Mouse (Mus musculus) stomach, embryonic 16.5 days (tissue): ENCODE data around the gene Mrps26. TPM values are rescaled to one million over a fixed set of nuclear protein-coding genes. Genes with fewer than 3 reads are reported as not detected.

Experiments used
- ATAC-seq: fragments of 200-750 bp; cut with Nextera tagmentation; 2 replicates; pipeline ENCODE4 v1.8.0; 2017; ENCODE audit warnings: moderate number of reproducible peaks, moderate TSS enrichment; ENCODE audit not compliant: insufficient read depth, low FRiP score
- H3K27ac ChIP-seq: fragments of 300-500 bp; sonication (generic); 2 replicates; pipeline ENCODE4 v1.5.1; 2014; ENCODE audit warnings: low read length
- H3K27me3 ChIP-seq: fragments of 300-500 bp; sonication (generic); 2 replicates; pipeline ENCODE4 v1.6.1; 2014; ENCODE audit warnings: low read length, control low read depth, mixed read lengths; ENCODE audit not compliant: control insufficient read depth, insufficient read depth
- H3K36me3 ChIP-seq: fragments of 300-500 bp; sonication (generic); 2 replicates; pipeline ENCODE4 v1.6.1; 2014; ENCODE audit warnings: low read length; ENCODE audit not compliant: control insufficient read depth, insufficient read depth
- H3K4me1 ChIP-seq: fragments of 300-500 bp; sonication (generic); 2 replicates; pipeline ENCODE4 v1.6.1; 2014; ENCODE audit warnings: low read length, control low read depth, mixed read lengths; ENCODE audit not compliant: control insufficient read depth, insufficient read depth
- H3K4me2 ChIP-seq: fragments of 300-500 bp; sonication (generic); 2 replicates; pipeline ENCODE4 v1.6.1; 2014; ENCODE audit warnings: low read depth, low read length, mixed read lengths
- H3K4me3 ChIP-seq: fragments of 300-500 bp; sonication (generic); replicated peaks from 2 replicates; pipeline ENCODE4 v1.5.1; 2014; ENCODE audit warnings: mild to moderate bottlenecking, low read length
- H3K9ac ChIP-seq: fragments of 300-500 bp; sonication (generic); 2 replicates; pipeline ENCODE4 v1.6.1; 2014; ENCODE audit warnings: low read length
- H3K9me3 ChIP-seq: fragments of 300-500 bp; sonication (generic); replicated peaks from 2 replicates; pipeline ENCODE4 v1.6.1; 2016; ENCODE audit warnings: low read length, control low read depth; ENCODE audit not compliant: control insufficient read depth
- WGBS: fragments of 180-500 bp; shearing (Covaris S2); extraction: QIAGEN DNeasy Blood & Tissue Kit; methylation state at CpG from one replicate; pipeline ENCODE4 v1.1.7; 2014; 5-methylcytosine and 5-hydroxymethylcytosine counted together
- polyA plus RNA-seq: library from polyadenylated mRNA; unstranded; fragments of >200 nt; fragmentation: Nextera tagmentation; extraction: Ambion mirVana; gene quantifications from 2 replicates; pipeline ENCODE4 v1.2.1, GENCODE M21; 2015

The Mrps26 gene
- polyA plus RNA-seq, 1 experiment from 2014 or later, result 82.3 TPM

DNA sequence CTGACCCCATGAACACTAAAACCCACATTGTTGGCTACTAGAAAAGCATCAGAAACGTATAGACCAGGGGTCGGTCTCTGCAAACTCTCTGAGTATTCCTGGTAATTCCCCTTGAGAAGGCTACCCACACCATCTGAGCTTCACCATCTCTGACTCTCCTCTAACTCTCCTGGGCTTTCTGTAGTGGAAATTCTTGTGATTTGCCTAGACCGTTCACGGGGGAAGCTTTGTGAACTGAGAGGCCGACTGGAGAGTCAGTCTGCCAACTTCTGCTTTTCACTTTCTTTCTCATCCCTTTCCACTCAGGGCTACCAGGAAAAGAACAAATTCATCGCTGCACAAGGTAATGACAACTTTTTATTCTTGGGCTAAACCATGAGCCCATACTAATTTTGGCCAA lies 28.5 kb upstream of the Mrps26 start:
- Histone ChIP-seq H3K4me3 (no peak overlapping the region), H3K4me2 (no peak overlapping the region), H3K4me1 (no peaks in the 10 kb centered on the region), H3K9ac (no peak overlapping the region), H3K27me3 (no peaks in the 10 kb centered on the region), H3K9me3 (no peaks in the 10 kb centered on the region), H3K36me3 (peaks cover 3% of the 10 kb centered on the region; the same call in 1 of the 2 replicates), H3K27ac (no peak overlapping the region)
- no peak for ATAC-seq
- WGBS, result 90% methylated on average over 6 of the region's 6 CpGs

DNA sequence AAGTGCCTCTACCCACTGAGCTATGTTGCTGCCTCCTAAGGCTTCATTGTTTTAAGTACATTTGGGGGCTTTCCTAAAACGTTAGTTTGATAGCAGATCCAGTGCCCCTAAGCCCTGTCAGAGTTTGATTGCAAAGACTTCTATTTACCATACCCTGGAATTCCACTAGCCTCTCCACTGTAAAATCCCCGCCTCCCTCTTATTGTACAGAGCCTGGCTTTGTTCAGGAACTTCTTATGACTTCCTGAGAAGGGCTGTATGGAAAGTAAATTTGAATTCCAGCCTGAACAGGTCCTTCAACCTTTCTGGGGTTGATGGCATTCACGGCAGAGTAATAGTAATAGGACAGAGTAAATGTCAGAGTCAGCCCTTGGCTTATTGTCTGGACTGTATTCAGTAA lies 26.7 kb upstream of the Mrps26 start:
- no peak overlapping the region for H3K4me2 ChIP-seq
- WGBS, result 71% methylated on average over 3 of the region's 3 CpGs
- H3K9me3 ChIP-seq, result no peaks in the 10 kb centered on the region
- ATAC-seq, result no peak
- no peaks in the 10 kb centered on the region for H3K4me1 ChIP-seq
- H3K27ac ChIP-seq, result no peak overlapping the region
- H3K9ac ChIP-seq, result no peak overlapping the region
- no peaks in the 10 kb centered on the region for H3K27me3 ChIP-seq
- H3K4me3 ChIP-seq, result no peak overlapping the region
- peaks cover 3% of the 10 kb centered on the region; the same call in 1 of the 2 replicates for H3K36me3 ChIP-seq

GRCm38 (mm10) chr2:130538876-130539546 lies 24.5 kb upstream of the Mrps26 start:
- no peak overlapping the region for H3K9ac ChIP-seq
- ATAC-seq, result no peak
- no peak overlapping the region for H3K27ac ChIP-seq
- H3K4me3 ChIP-seq, result no peak overlapping the region
- 88% methylated on average over 8 of the region's 8 CpGs for WGBS
- no peak overlapping the region for H3K4me2 ChIP-seq
- no peaks in the 10 kb centered on the region for H3K4me1 ChIP-seq
- H3K27me3 ChIP-seq, result no peaks in the 10 kb centered on the region
- no peaks in the 10 kb centered on the region for H3K9me3 ChIP-seq
- peaks cover 7% of the 10 kb centered on the region for H3K36me3 ChIP-seq

DNA sequence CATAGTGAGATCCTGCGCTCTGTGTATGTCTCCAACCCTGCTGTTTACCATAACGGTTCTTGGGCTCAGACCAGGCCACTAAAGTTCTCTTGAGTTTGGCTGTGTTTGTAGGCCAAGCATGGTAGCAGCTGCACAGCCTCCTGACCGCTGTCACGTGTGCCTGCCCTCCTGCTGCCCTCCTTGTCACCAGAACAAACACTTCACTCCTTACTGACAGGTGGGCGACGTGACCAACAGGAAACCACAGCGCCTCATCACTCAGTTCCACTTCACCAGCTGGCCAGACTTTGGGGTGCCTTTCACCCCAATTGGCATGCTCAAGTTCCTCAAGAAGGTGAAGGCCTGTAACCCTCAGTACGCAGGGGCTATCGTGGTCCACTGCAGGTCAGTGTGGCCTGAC lies 23.3 kb upstream of the Mrps26 start:
- Histone ChIP-seq H3K4me1 (no peaks in the 10 kb centered on the region), H3K27me3 (no peaks in the 10 kb centered on the region), H3K36me3 (peaks cover 13% of the 10 kb centered on the region), H3K4me3 (no peak overlapping the region), H3K27ac (no peak overlapping the region), H3K9ac (no peak overlapping the region), H3K9me3 (no peaks in the 10 kb centered on the region), H3K4me2 (no peak overlapping the region)
- ATAC-seq, result no peak
- 83% methylated on average over 9 of the region's 9 CpGs for WGBS

- no peak overlapping the region for H3K4me3 ChIP-seq
- H3K4me2 ChIP-seq, result no peak overlapping the region
- H3K27me3 ChIP-seq, result no peaks in the 10 kb centered on the region
- peaks cover 20% of the 10 kb centered on the region for H3K36me3 ChIP-seq
- no peak for ATAC-seq
- H3K9ac ChIP-seq, result no peak overlapping the region
- H3K4me1 ChIP-seq, result no peaks in the 10 kb centered on the region
- no peaks in the 10 kb centered on the region for H3K9me3 ChIP-seq
- H3K27ac ChIP-seq, result no peak overlapping the region
- WGBS, result 85% methylated on average over 8 of the region's 8 CpGs
These were observed 16.6 kb upstream of the Mrps26 start for GRCm38 (mm10) chr2:130546957-130547356.

- Histone ChIP-seq H3K36me3 (peaks cover 15% of the 10 kb centered on the region; the same call in 1 of the 2 replicates), H3K9ac (no peak overlapping the region), H3K27me3 (no peaks in the 10 kb centered on the region), H3K9me3 (no peaks in the 10 kb centered on the region), H3K4me1 (no peaks in the 10 kb centered on the region), H3K4me2 (no peak overlapping the region), H3K4me3 (no peak overlapping the region), H3K27ac (no peak overlapping the region)
- 86% methylated on average over 7 of the region's 7 CpGs for WGBS
- ATAC-seq, result no peak
These were observed 8.7 kb upstream of the Mrps26 start for GRCm38 (mm10) chr2:130554841-130555240.

- 78% methylated on average over 1 of the region's 1 CpGs for WGBS
- no peak for ATAC-seq
These were observed 7.2 kb upstream of the Mrps26 start for GRCm38 (mm10) chr2:130556292-130556691.

DNA sequence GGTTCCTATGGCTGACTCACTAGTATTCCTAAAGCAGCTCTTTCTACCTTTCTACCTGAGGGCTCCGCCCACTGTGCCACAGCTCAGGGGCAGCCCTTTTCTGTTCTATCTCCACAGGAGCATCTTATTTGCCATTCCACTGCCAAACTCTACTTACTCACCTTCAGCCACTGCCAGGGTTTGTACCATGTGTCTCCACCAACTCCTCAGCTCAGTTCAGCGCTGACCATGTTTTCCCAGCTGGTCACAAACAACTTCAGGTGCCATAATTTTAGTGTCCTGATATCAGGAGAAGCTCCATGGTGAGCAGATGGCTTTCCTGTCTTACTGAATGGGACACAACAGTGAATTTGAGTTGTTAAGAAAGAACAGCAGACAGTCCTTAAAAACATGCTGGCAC lies 6.1 kb upstream of the Mrps26 start:
- Histone ChIP-seq H3K36me3 (peaks cover 14% of the 10 kb centered on the region; the same call in 1 of the 2 replicates), H3K4me1 (no peaks in the 10 kb centered on the region), H3K27ac (no peak overlapping the region), H3K4me3 (no peak overlapping the region), H3K9ac (no peak overlapping the region), H3K4me2 (no peak overlapping the region), H3K27me3 (no peaks in the 10 kb centered on the region), H3K9me3 (no peaks in the 10 kb centered on the region)
- no peak for ATAC-seq
- WGBS, result 92% methylated on average over 2 of the region's 2 CpGs

More at GRCm38 (mm10) chr2:130556292-130556691, 7.2 kb upstream of the Mrps26 start:
- no peaks in the 10 kb centered on the region for H3K4me1 ChIP-seq
- H3K9ac ChIP-seq, result no peak overlapping the region
- no peaks in the 10 kb centered on the region for H3K9me3 ChIP-seq
- no peak overlapping the region for H3K27ac ChIP-seq
- no peak overlapping the region for H3K4me2 ChIP-seq
- H3K27me3 ChIP-seq, result no peaks in the 10 kb centered on the region
- H3K4me3 ChIP-seq, result no peak overlapping the region
- peaks cover 15% of the 10 kb centered on the region; the same call in 1 of the 2 replicates for H3K36me3 ChIP-seq

DNA sequence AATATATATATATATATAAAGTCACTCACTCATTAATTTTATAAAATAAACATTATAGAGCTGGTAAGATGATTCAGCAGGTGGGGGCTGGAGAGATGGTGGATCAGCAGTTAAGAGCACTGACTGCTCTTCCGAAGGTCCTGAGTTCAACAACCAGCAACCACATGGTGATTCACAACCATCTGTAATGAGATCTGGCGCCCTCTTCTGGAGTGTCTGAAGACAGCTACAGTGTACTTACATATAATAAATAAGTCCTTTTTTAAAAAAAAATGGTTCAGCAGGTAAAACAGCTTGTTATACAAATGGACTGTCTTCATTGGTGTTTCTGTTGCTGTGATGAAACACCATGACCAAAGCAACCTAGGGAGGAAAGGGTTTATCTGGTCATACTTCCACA lies 5.5 kb upstream of the Mrps26 start:
- Histone ChIP-seq H3K27me3 (no peaks in the 10 kb centered on the region), H3K36me3 (peaks cover 10% of the 10 kb centered on the region; the same call in 1 of the 2 replicates), H3K9ac (no peak overlapping the region), H3K4me2 (no peak overlapping the region), H3K4me3 (no peak overlapping the region), H3K9me3 (no peaks in the 10 kb centered on the region), H3K4me1 (peaks cover 3% of the 10 kb centered on the region; the same call in 1 of the 2 replicates), H3K27ac (no peak overlapping the region)
- ATAC-seq, result no peak
- WGBS, result 67% methylated on average over 2 of the region's 2 CpGs
